Mouse (Mus musculus): ENCODE measurements around the gene Galc.

DNA sequence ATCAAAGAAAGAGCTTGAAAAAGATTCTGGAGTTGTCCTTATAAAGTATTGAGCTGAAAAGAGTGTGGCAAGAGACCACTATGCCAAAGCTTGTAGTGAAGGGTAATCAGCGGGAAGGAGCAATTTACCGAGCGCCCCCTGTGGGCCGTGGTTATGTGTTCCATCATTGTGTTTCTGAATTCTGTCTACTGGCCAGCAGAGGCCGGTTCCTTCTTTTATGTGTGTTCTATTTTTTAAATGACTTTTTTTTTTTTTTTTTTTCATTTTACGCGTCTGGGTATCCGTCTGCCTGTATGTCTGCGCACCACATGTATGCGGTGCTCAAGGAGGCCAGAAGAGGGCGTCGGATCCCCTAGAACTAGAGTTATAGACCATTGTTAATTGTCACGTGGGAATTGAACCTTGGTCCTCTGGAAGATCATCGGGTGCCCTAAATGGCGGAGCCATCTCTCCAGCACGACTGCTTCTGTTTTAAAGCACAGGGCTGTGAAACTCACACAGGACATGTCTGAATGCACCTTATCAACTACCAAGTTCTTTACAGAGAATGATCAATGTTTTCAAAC, 78.9 kb downstream of the Galc start:
- TF ChIP-seq CTCF (IDR thresholded peaks at IDR 0.05; ENCODE audit: extremely low read depth, insufficient read length, insufficient replicate concordance, low read depth, low read length) (no peak), POLR2A (IDR thresholded peaks at IDR 0.05; ENCODE audit: low read depth, low read length) (no peak)
